Comparison of ENCODE assay signal across 23 mouse cellular contexts in genomic region chr13:99223917-99224316, GRCm38 (mm10). TPM values are rescaled to one million over a fixed set of nuclear protein-coding genes. Genes with fewer than 3 reads are reported as not detected.
"Had no signal": no experiment of that assay in that cellular context is flagged by ENCODE, and none has a peak within 500 bp of the region (broad histone marks: within the 10 kb centered on the region; RNA-seq: fewer than 3 reads in every experiment).

No protein-coding gene starts in this region.

- DNase-seq: gastrocnemius, postnatal 10 days; gastrocnemius, postnatal 25 days; heart, postnatal 10 days; heart, postnatal 4 days; kidney, adult 18-20 months; kidney, adult 8-10 months; kidney, postnatal 10 days; kidney, postnatal 25 days; kidney, postnatal 4 days; layer of hippocampus, postnatal 36 days; left cerebral cortex, postnatal 4 days had no signal

- H3K4me1 ChIP-seq: hindbrain, embryonic 12.5 days; intestine, embryonic 15.5 days had no signal

- H3K4me3 ChIP-seq: heart, embryonic 10.5 days; heart, embryonic 12.5 days; hindbrain, embryonic 10.5 days; hindbrain, embryonic 12.5 days; intestine, embryonic 15.5 days; layer of hippocampus, adult 2 months; limb, embryonic 13.5 days; limb, embryonic 15.5 days; liver, embryonic 12.5 days had no signal

- H3K9ac ChIP-seq: heart, embryonic 12.5 days; hindbrain, embryonic 12.5 days; hindbrain, embryonic 14.5 days; intestine, embryonic 15.5 days; limb, embryonic 13.5 days; limb, embryonic 15.5 days; liver, embryonic 12.5 days; liver, embryonic 14.5 days had no signal

- H3K27ac ChIP-seq: hindbrain, embryonic 10.5 days; hindbrain, embryonic 12.5 days; hindbrain, embryonic 14.5 days; intestine, embryonic 15.5 days; layer of hippocampus, adult 2 months; limb, embryonic 13.5 days; limb, embryonic 15.5 days; liver, embryonic 12.5 days; liver, embryonic 14.5 days had no signal

- H3K36me3 ChIP-seq: heart, embryonic 10.5 days; heart, embryonic 12.5 days; hindbrain, embryonic 10.5 days; hindbrain, embryonic 12.5 days; intestine, embryonic 15.5 days; limb, embryonic 13.5 days; limb, embryonic 15.5 days; liver, embryonic 12.5 days had no signal

- H3K27me3 ChIP-seq: heart, embryonic 12.5 days; hindbrain, embryonic 12.5 days; intestine, embryonic 15.5 days; limb, embryonic 13.5 days; limb, embryonic 15.5 days; liver, embryonic 12.5 days had no signal

RNA-seq across cellular contexts. Expression of gene Zfp366, which starts 39.3 kb away (rescaled TPM):
- total RNA-seq: granulocyte monocyte progenitor cell, adult 5-6 weeks had no signal
